Mouse (Mus musculus) layer of hippocampus, adult 8-10 months (tissue): Measurements from ENCODE around the gene Ttc16. TPM values are rescaled to one million over a fixed set of nuclear protein-coding genes. Genes with fewer than 3 reads are reported as not detected.

ENCODE experiments used
- DNase-seq, 2 experiments: peaks; one replicate each; pipeline ENCODE4 v3.0.0; 2022; ENCODE audit warnings: low spot score in 2 of 2
- total RNA-seq, 4 experiments: library from RNA; stranded (reverse); gene quantifications; 2 replicates each; pipeline ENCODE4 v1.2.4; 2022

Ttc16 gene
- total RNA-seq, result 1 to 10 TPM in 2 of 4 experiments, under 1 TPM in 2; 0.52 to 1.6 (median 1.1) TPM

GRCm38 (mm10) chr2:32775359-32776074 lies at the start of gene Ttc16, which contains the start of gene Ptrh1:
Gene Ttc16 (minus strand): TSS chr2:32775633.
Gene Ptrh1 (plus strand): TSS chr2:32775786.
- peak; percentile 95 to 97 for DNase-seq

GRCm38 (mm10) chr2:32824778-32825177 lies 49.3 kb upstream of the Ttc16 start:
- DNase-seq, result no peak

GRCm38 (mm10) chr2:32824181-32824580 lies 48.7 kb upstream of the Ttc16 start:
- no peak for DNase-seq

- DNase-seq, result no peak
These were observed 48.2 kb upstream of the Ttc16 start for GRCm38 (mm10) chr2:32823579-32824154.

- no peak for DNase-seq
These were observed 47.7 kb upstream of the Ttc16 start for GRCm38 (mm10) chr2:32823153-32823552.

GRCm38 (mm10) chr2:32822643-32823042 lies 47.2 kb upstream of the Ttc16 start:
- DNase-seq, result no peak

GRCm38 (mm10) chr2:32821041-32821802 lies 45.8 kb upstream of the Ttc16 start:
- DNase-seq, result no peak

- no peak for DNase-seq
These were observed 42.8 kb upstream of the Ttc16 start for GRCm38 (mm10) chr2:32818208-32818607.

GRCm38 (mm10) chr2:32817589-32817988 lies 42.2 kb upstream of the Ttc16 start:
- DNase-seq, result no peak

GRCm38 (mm10) chr2:32816946-32817581 lies 41.6 kb upstream of the Ttc16 start:
- DNase-seq, result peak; percentile 79 to 82

GRCm38 (mm10) chr2:32816497-32816896 lies 41.1 kb upstream of the Ttc16 start:
- no peak for DNase-seq

GRCm38 (mm10) chr2:32811959-32812358 lies 36.5 kb upstream of the Ttc16 start:
- no peak for DNase-seq

GRCm38 (mm10) chr2:32808816-32809566 lies 33.6 kb upstream of the Ttc16 start:
- no peak for DNase-seq

GRCm38 (mm10) chr2:32798251-32798962 lies 23.0 kb upstream of the Ttc16 start:
- DNase-seq, result no peak

- no peak for DNase-seq
These were observed 20.4 kb upstream of the Ttc16 start for GRCm38 (mm10) chr2:32795748-32796418.

GRCm38 (mm10) chr2:32791297-32791696 lies 15.9 kb upstream of the Ttc16 start:
- no peak for DNase-seq

- DNase-seq, result no peak
These were observed 13.1 kb upstream of the Ttc16 start for GRCm38 (mm10) chr2:32788581-32788980.

GRCm38 (mm10) chr2:32787176-32787575 lies 11.7 kb upstream of the Ttc16 start:
- DNase-seq, result no peak

- no peak for DNase-seq
These were observed 8.7 kb upstream of the Ttc16 start, which contains the start of gene Cfap157 for GRCm38 (mm10) chr2:32784048-32784681. Gene Cfap157 (minus strand): TSS chr2:32784428.
